Mouse (Mus musculus): ENCODE results near the gene Atxn7l2. TPM values are rescaled to one million over a fixed set of nuclear protein-coding genes. Genes with fewer than 3 reads are reported as not detected.

Gene Atxn7l2
- total and polyA plus RNA-seq, 3 experiments = 5.6 to 14.6 TPM; not detected in 1

DNA sequence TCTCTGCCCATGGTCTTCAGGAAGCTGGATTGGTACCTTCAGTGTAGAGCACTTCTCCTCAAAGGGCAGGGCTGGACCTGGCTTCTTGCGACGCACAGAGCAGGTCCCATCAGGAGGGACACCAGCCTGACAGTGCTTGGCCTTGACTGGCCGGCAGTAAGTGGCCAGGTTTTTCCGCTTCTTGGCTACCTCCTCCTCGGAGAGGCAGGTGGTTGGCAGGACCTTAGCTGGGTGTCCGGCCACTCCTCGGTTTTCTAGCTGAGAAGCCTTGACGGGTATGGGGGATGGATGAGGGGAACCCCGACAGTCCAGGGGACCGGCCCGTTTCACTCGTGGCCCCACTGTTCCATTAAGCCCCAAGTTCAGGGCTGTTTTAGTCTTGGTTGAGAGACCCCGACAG, 7.5 kb downstream of the Atxn7l2 start:
- Histone ChIP-seq H3K27ac (ENCODE audit: control insufficient read depth, low read depth, low read length) (no peak overlapping the region), H3K9me3 (replicated peaks; ENCODE audit: insufficient read depth, low read length) (no peaks in the 10 kb centered on the region), H3K27me3 (ENCODE audit: control insufficient read depth in 1 of 2, insufficient read depth in 2 of 2, low read length in 2 of 2) (no peaks in the 10 kb centered on the region), H3K9ac (ENCODE audit: control insufficient read depth, low read depth, low read length, poor library complexity, severe bottlenecking) (no peak overlapping the region), H3K4me3 (ENCODE audit: control insufficient read depth in 1 of 2, insufficient read depth in 1 of 2, low read depth in 2 of 2, low read length in 2 of 2) (no peak overlapping the region), H3K79me2 (ENCODE audit: control insufficient read depth, insufficient read depth, low read length, poor library complexity) (no peaks in the 10 kb centered on the region; the same call in 1 of the 2 replicates), H3K4me1 (ENCODE audit: control insufficient read depth in 1 of 2, insufficient read depth in 2 of 2, low read length in 2 of 2) (peaks cover 0 to 6% of the 10 kb centered on the region in 2 experiments; a peak in 1 of 4 replicates), H3K36me3 (ENCODE audit: control insufficient read depth in 1 of 2, insufficient read depth in 2 of 2, low read length in 2 of 2) (peaks cover 0 to 5% of the 10 kb centered on the region in 2 experiments; a peak in 2 of 4 replicates)
- DNase-seq (ENCODE audit: low read depth, low spot score) = no peak
- TF ChIP-seq CHD1 (IDR thresholded peaks at IDR 0.05; ENCODE audit: low read depth, low read length) (no peak), POLR2A (IDR thresholded peaks at IDR 0.05; ENCODE audit: control insufficient read depth in 1 of 2, insufficient read depth in 1 of 2, low read depth in 1 of 2, low read length in 2 of 2, poor library complexity in 1 of 2) (no peak), ZC3H11A (IDR thresholded peaks at IDR 0.05; ENCODE audit: low read depth, low read length) (no peak), MYB (IDR thresholded peaks at IDR 0.05; ENCODE audit: low read depth, low read length) (no peak)

DNA sequence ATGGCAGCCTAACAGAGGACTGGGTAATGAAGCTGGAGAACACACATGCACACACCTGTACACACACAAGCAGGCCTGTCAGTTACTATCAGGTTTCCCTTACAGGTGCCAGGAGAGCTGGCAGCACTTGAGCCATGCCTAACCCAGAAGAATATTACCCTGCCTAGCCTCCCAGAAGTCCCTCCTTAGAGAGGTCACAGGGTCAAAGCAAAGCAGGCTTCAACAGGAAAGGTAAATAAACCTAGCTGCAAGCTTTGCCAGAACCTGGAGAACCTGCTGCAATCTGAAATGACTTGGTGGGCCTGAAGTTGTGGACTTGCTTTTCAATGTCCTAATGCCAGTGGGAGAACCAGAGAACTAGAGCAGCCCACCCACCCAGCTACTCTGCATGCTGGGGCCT, 8.2 kb downstream of the Atxn7l2 start:
- Histone ChIP-seq H3K4me3 (ENCODE audit: control insufficient read depth in 1 of 2, insufficient read depth in 1 of 2, low read depth in 2 of 2, low read length in 2 of 2) (no peak overlapping the region), H3K36me3 (ENCODE audit: control insufficient read depth in 1 of 2, insufficient read depth in 2 of 2, low read length in 2 of 2) (peaks cover 0 to 5% of the 10 kb centered on the region in 2 experiments; a peak in 2 of 4 replicates), H3K79me2 (ENCODE audit: control insufficient read depth, insufficient read depth, low read length, poor library complexity) (no peaks in the 10 kb centered on the region; the same call in 1 of the 2 replicates), H3K9me3 (replicated peaks; ENCODE audit: insufficient read depth, low read length) (no peaks in the 10 kb centered on the region), H3K27ac (ENCODE audit: control insufficient read depth, low read depth, low read length) (no peak overlapping the region), H3K27me3 (ENCODE audit: control insufficient read depth in 1 of 2, insufficient read depth in 2 of 2, low read length in 2 of 2) (no peaks in the 10 kb centered on the region), H3K9ac (ENCODE audit: control insufficient read depth, low read depth, low read length, poor library complexity, severe bottlenecking) (no peak overlapping the region), H3K4me1 (ENCODE audit: control insufficient read depth in 1 of 2, insufficient read depth in 2 of 2, low read length in 2 of 2) (peaks cover 0 to 6% of the 10 kb centered on the region in 2 experiments; a peak in 1 of 4 replicates)
- TF ChIP-seq E2F4 (IDR thresholded peaks at IDR 0.05; ENCODE audit: borderline replicate concordance, low read depth, low read length) (no peak), ZKSCAN1 (IDR thresholded peaks at IDR 0.05; ENCODE audit: low read depth, low read length) (no peak), USF1 (IDR thresholded peaks at IDR 0.05; ENCODE audit: low read depth, low read length) (no peak), MAX (IDR thresholded peaks at IDR 0.05; ENCODE audit: low read length) (no peak), EP300 (IDR thresholded peaks at IDR 0.05; ENCODE audit: low read depth in 1 of 2, low read length in 2 of 2) (no peak), ZNF384 (IDR thresholded peaks at IDR 0.05; ENCODE audit: low read depth, low read length) (no peak), POLR2AphosphoS5 (IDR thresholded peaks at IDR 0.05; ENCODE audit: borderline replicate concordance, low read depth, low read length) (no peak), ETS1 (IDR thresholded peaks at IDR 0.05; ENCODE audit: low read depth, low read length) (no peak), ELF1 (IDR thresholded peaks at IDR 0.05; ENCODE audit: low read depth, low read length) (no peak)
- no peak for DNase-seq (ENCODE audit: low read depth, low spot score)

Measured in MEL (cell line).